Mouse (Mus musculus): ENCODE measurements around the gene Cdh23. TPM values are rescaled to one million over a fixed set of nuclear protein-coding genes. Genes with fewer than 3 reads are reported as not detected.
A peak's percentile ranks its signal among the peaks of the same experiment; 100 is the strongest.

The Cdh23 gene
- total RNA-seq, 2 experiments from 2014 or later, result 0.29 to 0.36 TPM

DNA sequence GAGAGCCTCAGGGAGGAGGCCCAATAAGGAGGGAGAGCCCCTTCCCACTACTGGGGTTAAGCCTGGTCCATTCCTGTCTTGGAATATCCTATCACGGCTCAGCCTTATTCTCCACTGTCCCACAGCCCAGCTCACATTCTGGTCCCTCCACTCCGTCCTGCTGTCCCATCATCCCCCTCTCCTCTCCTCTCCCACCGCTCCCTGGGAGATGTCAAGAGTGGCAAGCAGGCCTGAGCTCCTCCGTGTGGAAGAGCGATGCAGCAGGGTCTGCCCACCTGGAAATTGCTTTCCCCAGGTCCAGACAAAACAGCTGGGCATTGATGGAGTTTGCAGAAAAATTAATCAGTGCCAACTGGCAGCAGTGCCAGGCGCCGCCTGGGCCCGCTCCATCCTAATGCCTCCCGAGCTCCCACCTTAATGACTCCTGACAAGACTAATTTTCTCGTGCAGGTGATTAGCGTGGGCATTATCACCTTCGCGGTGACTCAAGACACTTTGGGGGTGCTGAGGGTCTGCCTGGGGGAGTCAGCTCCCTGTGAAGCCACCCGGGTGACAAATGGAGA is 52.1 kb downstream of the Cdh23 start:
- no peak for ATAC-seq (ENCODE audit: poor library complexity, severe bottlenecking)

DNA sequence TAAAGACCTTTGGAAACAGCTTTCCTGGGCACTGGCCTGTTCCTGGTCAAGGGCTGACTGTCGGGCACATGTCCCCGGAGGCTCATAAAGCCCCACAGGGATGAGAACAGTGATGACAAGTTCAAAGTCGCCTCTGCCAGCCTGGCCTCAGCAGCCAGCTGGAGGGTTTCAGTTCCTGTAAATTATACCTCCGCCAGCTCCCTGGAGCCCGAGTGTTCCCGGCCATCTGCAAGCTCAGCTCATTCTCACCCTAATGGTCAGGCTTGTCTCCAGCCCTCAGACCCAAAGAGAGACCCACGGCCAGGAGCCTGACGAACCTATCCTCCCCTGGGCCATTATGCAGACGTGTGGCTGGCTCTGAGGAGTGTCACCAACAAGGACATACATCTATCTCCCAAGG is 57.0 kb downstream of the Cdh23 start:
- peak; percentile 43; the same call in 1 of the 2 replicates for ATAC-seq (ENCODE audit: poor library complexity, severe bottlenecking)

DNA sequence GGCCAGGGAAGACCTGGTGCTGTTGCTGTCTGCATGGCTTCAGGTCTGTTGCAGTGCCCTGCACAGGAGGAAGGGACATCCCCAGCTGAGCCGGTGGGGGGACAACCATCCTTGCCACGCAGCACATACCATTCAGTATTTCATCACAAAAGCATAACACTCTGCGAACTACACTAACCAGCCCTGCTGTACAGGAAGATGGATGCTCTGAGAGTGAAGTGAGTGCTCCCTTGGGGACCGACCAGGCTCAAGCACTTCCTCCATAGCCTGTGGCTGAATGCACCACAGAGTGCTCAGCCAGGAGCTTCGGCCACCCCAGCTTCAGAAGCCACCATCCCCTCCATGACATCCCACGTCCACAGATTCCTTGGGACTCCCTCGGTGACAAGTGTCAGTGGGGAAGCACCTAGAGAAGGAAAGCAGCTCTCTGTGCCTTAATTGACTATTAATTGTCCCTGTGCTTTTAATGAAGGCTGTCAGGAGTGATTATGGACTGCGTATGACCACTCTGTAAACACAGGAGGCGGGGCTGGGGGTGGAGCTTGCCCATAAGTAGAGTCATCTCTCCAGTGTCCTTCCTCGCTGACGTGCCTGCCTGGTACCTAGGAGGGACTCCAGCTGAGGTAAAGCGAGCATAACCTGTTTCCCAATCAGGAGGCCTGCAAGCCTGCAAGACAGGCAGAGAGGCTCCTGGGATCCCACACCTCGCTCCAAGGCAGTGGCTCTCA is 60.6 kb downstream of the Cdh23 start:
- no peak for ATAC-seq (ENCODE audit: poor library complexity, severe bottlenecking)

DNA sequence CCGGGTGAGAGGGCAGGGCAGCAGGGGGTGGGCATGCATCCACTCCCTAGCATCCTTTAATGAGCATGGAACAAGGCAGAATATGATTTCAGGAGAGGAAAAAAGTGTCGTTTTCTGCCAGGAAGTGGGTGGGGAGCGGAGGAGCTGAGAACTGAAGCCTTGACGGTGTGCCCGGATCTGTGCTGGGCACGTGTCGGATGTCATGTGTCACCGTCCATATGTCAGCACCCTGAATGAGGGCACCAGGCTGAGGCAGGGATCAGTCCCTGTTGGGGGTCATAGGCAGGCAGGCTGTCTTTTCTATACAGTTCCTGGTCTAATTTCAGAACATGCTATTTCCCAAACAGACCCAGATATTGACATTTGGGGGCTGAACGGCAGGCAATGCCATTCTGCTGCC is 61.9 kb downstream of the Cdh23 start:
- no peak for ATAC-seq (ENCODE audit: poor library complexity, severe bottlenecking)

- ATAC-seq (ENCODE audit: poor library complexity, severe bottlenecking), result no peak
These were observed 70.2 kb downstream of the Cdh23 start for GRCm38 (mm10) chr10:60626086-60626485.

GRCm38 (mm10) chr10:60625511-60625910 is 70.8 kb downstream of the Cdh23 start:
- no peak for ATAC-seq (ENCODE audit: poor library complexity, severe bottlenecking)

DNA sequence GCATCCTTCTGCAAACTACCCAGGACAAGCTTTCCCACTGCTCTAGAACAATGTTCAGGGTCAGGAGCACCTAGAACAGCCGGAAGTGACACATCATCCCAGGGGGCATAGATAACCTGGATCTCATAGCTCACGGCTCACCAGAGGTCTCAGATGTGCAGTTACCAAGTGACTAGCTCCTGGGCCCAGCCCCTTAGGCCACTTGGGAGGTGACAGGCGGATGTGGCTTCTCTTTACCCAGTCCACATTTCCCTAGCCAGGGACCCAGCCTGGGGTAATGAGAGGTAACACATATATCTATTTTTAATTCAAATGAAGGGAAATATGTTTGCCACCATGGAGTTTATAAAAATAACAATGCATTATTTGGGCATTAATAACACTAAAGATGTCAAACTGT is 71.3 kb downstream of the Cdh23 start:
- ATAC-seq (ENCODE audit: poor library complexity, severe bottlenecking), result no peak

GRCm38 (mm10) chr10:60624217-60624708 is 72.0 kb downstream of the Cdh23 start:
- ATAC-seq (ENCODE audit: poor library complexity, severe bottlenecking), result no peak

GRCm38 (mm10) chr10:60622836-60623235 is 73.5 kb downstream of the Cdh23 start:
- no peak for ATAC-seq (ENCODE audit: poor library complexity, severe bottlenecking)

- ATAC-seq (ENCODE audit: poor library complexity, severe bottlenecking), result no peak
These were observed 74.7 kb downstream of the Cdh23 start for GRCm38 (mm10) chr10:60621470-60622170.

DNA sequence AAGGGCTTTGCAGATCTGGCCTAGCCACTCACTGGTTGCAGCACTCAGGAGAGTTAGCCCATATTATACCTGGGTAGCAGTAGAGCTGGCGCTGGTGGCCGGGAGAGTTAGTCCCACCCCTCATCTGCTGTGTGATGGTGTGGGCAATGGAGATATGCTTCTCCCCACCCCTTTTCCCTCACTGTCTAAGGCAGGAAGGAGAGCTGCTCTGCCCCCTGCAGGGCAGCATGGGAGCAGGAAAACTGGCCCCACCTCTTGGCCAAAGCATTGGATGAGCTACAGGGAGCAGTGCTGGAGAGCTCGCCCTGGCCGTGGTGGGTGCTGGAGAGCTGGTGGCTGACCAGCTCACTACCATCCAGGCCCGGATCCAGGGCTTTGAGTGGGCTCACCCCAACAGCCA is 80.4 kb downstream of the Cdh23 start:
- ATAC-seq (ENCODE audit: poor library complexity, severe bottlenecking), result no peak

DNA sequence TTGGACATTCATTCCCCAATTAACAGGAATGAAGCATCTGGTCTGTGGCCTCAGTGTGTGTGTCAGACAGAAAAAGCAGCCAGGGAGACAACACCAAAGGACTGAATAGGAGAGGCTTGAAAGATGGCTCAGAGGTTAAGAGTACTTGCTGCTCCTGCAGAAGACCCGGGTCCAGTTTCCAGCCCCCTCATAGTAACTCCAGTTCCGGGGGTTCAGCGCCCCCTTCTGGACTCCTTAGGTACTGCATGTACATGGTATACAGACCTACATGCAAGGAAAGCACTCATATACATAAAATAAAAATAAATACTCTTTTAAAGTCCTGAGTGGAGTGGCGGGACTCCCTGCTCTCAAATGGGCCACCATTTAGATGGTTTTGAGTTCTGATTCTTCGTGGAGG is 83.4 kb downstream of the Cdh23 start:
- no peak for ATAC-seq (ENCODE audit: poor library complexity, severe bottlenecking)

- no peak for ATAC-seq (ENCODE audit: poor library complexity, severe bottlenecking)
These were observed 89.1 kb downstream of the Cdh23 start for GRCm38 (mm10) chr10:60607166-60607565.

DNA sequence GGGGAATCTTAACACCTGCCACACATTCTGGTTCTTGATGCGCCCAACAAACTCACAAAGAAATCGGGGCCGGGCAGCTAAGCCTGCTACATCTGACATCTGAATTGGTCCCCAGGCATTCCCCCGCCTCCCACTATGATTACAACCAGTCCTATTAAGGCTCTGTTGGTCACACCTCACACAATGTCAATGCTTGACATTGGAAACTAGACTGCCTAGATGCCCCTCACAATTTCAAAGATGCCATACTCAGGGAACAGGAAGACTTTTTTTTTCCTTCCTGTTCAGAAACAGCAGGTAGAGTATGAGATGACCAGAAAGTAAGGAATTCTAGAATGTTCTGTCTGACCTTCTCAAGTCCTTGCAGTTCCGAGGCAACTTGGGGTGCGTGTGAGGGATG is 89.6 kb downstream of the Cdh23 start:
- ATAC-seq (ENCODE audit: poor library complexity, severe bottlenecking), result no peak

DNA sequence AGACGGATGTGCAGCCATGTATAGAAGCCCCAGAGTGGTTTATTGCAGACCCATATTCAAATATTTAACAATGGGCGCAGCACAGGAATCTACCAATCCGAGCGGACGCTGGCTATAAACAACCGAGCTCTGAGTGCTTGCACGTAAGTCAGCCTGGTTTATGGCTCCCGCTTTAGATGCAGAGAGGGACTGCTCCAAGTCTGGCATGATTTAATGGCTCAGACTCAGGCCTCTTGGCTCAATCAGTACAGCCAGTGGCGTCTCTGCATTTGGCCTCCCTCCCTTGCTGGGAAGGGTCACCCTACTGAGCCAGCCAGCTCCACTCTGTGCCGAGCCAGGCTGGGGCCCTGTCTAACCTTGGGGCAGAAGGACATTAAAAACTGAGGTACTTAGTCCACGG is 94.1 kb downstream of the Cdh23 start:
- ATAC-seq (ENCODE audit: poor library complexity, severe bottlenecking), result no peak

GRCm38 (mm10) chr10:60595166-60595565 is 101.1 kb downstream of the Cdh23 start:
- no peak for ATAC-seq (ENCODE audit: poor library complexity, severe bottlenecking)

GRCm38 (mm10) chr10:60592881-60593575 is 103.3 kb downstream of the Cdh23 start:
- no peak for ATAC-seq (ENCODE audit: poor library complexity, severe bottlenecking)

- ATAC-seq (ENCODE audit: poor library complexity, severe bottlenecking), result no peak
These were observed 105.0 kb downstream of the Cdh23 start for GRCm38 (mm10) chr10:60591281-60591680.

- ATAC-seq (ENCODE audit: poor library complexity, severe bottlenecking), result no peak
These were observed 106.0 kb downstream of the Cdh23 start for GRCm38 (mm10) chr10:60590241-60590640.

GRCm38 (mm10) chr10:60585691-60586090 is 110.6 kb downstream of the Cdh23 start:
- no peak for ATAC-seq (ENCODE audit: poor library complexity, severe bottlenecking)

- ATAC-seq (ENCODE audit: poor library complexity, severe bottlenecking), result no peak
These were observed 113.3 kb downstream of the Cdh23 start for GRCm38 (mm10) chr10:60582956-60583355.

Measured in megakaryocyte, adult 5-6 weeks (primary cell).